Mouse (Mus musculus) monocyte, adult 5-6 weeks (primary cell): Measurements from ENCODE around the gene Akirin2. TPM values are rescaled to one million over a fixed set of nuclear protein-coding genes. Genes with fewer than 3 reads are reported as not detected.
"Not testable (repeated sequence)": the region's sequence is repeated elsewhere in the genome, so short reads cannot be mapped to it uniquely, and the experiment has no call there.

ENCODE experiments used
- ATAC-seq: fragments of 153-309, 156-312 bp; replicated peaks from 2 replicates; pipeline ENCODE4 v1.8.0; 2017; ENCODE audit warnings: mild to moderate bottlenecking; ENCODE audit not compliant: low TSS enrichment, insufficient number of reproducible peaks, severe bottlenecking, poor library complexity, low FRiP score
- total RNA-seq: library from RNA; stranded (forward); fragments of 200-1000, 200-491, 200-594 nt; gene quantifications from 3 replicates; pipeline ENCODE4 v1.2.3, GENCODE M21; 2017

The Akirin2 gene
- 51.4 to 79.7 TPM (median 64.7 TPM) in 3 replicates for total RNA-seq

- no peak for ATAC-seq
Measured at GRCm38 (mm10) chr4:34550748-34551097, at the start of gene Akirin2. Akirin2 (plus strand) TSS chr4:34550937.

- peak; percentile 68 for ATAC-seq
Measured at GRCm38 (mm10) chr4:34510305-34510704, 40.4 kb upstream of the Akirin2 start.

DNA sequence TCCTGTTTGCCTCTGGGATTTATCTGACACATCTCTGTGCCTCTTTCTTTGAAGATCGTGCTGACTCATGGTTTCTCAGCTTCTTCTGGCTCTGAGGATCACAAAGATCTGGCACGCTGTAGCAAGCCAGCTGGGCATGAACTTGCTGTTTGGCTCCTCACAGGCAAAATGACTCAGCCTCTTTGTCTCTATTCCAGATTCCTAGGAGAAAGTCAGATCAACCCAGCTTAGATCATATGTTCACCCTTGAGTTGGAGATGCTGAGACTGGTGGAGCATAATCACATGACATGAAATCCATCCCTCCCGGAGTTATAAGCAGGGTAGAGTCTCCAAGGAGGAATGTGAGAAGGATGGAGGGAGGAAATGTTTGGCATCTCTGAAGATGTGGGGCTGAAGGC, 27.9 kb upstream of the Akirin2 start:
- no peak for ATAC-seq

DNA sequence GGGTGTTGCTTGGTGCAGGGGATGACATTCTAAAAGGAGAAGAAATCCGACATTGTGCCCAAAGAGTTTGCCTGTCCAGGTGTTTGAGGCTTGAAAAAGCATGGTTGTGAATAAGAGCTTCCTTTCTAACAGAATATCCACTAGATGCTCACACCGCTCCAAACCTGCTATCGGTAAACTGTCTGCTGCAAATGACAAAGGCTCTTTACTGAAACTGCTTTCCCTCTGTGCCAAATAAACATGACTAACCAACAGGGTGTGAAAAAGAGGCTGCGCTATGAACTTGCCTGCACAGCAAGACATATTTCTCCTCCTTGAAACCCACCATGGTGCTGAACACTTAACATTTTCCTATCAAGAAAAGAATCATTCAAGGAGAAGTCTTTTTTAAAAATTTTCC, 27.2 kb upstream of the Akirin2 start:
- no peak for ATAC-seq

DNA sequence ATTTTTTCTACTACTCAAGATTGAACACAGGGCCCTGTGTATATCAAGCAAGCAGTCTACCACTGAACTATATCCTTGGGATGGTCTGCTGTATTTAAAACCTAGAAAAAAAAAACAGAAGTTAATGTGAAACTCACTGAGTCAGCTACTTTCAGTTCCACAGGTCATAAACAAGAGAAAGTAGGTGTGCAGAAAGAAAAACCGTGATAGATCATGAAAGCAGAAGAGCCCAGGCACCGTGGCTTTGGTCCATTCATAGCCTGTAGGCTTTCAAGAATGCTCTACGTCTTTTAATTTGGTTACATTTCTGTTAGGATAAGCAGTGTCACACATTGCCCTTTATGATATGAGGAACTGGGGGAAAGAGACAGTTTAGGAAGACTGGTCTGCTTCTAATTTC, 24.0 kb upstream of the Akirin2 start:
- peak; percentile 50; the same call in 1 of the 2 replicates for ATAC-seq

GRCm38 (mm10) chr4:34528430-34529100, 22.2 kb upstream of the Akirin2 start:
- no peak for ATAC-seq

DNA sequence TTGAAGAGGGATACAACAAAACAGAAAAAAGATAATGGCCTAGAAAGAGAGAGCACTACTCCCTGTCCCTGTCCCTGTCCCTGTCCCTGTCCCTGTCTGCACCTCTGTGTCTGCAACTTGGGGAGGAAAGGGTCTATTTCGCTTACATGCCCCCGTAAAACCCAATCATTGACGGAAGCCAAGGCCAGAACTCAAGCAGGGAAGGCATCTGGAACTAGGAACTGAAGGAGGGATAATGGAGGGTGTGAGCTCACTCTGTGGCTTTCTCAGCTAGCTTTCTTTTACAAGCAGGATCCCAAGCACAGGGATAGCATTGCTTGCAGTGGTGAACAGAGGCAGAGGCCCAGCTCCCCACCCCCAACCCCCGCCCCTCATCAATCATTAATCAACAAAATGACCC, 21.4 kb upstream of the Akirin2 start:
- ATAC-seq, result no peak

GRCm38 (mm10) chr4:34529941-34530340, 20.8 kb upstream of the Akirin2 start:
- ATAC-seq, result no peak

DNA sequence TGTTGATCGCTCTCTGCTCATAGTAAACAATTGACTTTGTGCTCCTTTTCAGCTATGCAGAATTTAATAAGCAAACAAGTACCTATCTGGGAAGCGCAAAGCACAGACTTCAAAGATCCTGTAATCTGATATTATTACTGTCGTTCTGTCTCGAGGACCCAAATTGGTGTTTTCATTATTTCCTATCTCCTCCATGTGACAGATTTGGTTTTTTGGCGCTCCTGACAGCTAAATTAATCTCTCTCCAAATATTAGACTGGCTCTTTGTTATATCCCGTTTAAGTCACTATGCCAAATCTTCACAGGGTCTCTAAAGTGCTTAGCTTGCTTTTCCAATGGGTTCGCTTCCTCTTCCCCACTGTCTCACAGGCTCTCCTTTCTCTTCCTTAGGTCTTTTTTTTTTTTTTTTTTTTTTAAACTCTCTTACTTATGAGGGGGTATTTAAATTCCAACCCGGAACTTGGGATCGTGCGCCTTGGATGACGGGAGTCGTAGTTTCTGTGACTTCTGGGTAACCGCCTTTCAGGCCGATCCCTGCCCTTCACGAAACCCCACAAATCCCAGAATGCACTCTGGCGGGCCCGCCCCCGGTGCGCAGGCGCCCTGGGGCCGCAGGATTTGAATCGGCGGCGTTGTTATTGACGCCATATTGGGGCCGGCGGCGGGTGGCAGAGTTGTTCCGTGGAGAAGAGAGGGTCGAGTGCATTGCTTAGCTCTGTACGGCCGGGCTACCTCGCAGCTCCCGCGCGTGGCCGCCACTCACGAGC, 573 bp upstream of the Akirin2 start:
- ATAC-seq, result peak; percentile 97

DNA sequence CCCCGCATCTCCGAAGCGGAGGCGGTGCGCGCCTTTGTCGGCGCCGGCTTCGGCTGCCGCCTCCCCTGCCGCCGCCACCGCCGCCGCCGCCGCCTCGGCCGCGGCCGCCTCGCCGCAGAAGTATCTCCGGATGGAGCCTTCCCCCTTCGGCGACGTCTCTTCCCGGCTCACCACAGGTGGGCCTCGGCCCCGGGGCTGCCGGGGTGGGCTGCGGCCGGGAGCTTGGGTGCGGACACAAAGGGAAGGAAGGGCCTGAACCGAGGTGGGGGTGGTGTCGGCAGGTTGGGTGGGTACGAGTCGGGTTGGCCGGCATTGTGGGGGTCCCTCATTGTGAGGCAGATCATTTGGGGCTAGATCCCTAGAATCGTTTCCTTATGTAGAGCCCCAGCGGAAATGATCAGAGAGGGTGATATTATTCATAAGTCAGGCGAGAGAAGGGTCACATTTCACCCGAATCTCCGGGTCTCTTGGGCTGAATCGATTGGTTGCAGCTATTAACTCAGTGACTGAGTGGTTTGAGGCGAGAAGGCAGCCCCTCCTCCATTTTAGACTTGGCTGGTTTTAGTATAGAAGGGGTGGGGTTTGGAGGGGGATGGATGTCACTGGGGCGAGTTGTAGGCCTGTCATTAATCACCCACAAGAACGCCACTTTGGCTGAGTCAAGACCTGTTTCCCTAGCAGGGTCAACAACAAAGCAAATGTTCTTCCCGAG, 517 bp downstream of the Akirin2 start:
- ATAC-seq, result peak; percentile 33

DNA sequence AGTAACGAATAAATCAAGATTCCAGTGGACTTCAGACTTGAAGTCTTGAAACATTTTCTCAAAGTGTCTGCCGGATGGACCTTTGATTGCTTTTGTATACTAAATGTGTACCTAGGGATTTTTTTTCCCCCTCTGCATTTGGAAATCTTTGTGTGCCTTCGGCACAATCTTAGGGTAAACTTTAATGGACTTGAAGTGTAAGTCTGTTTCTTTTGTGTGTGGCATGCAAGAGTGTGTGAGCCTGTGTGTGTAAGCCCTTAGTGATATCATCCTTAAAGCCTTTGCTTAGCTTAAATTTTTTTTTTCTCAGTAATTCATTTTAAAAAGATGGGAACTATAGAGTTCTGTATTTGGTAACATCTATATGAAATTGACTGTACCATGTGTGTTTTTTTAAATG, 1.2 kb downstream of the Akirin2 start:
- ATAC-seq, result no peak

DNA sequence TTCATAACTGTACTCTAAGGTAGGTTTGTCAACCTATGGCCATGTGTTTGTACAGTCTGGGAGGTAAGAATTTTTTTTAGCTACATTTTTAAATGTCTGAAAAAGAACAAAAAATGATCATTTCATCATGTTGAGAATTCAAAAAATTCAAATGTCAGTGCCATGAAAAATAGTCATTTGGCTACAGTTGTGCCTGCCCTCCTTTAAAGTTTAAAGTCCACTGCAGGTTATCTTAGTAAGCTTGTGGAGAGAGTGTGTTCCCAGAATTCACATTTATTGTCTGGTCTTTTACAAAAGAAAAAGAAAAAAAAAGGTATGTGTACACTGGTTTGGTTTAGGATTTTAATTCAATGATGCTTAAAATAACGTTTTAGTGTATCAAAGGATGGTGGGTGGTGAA, 3.9 kb downstream of the Akirin2 start:
- ATAC-seq, result no peak

GRCm38 (mm10) chr4:34555604-34556003, 4.9 kb downstream of the Akirin2 start:
- ATAC-seq, result no peak

DNA sequence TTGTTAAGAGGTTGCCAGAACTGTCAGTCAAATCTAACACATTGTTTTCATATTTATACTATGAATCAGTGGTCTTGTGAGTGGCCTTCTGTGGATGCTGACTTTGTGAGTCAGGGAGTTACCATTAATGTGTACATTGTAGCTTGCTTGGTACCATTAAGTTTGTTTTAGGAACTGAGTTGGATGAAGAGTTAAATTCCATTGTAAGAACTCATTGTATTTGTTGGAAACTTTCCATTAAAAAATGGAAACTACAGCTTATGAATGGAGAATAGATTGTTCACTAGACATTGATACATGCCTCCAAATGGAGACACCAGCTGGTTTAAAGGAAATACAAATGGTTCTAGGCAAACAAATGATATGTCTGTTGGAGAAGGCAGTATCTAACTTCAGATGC, 5.4 kb downstream of the Akirin2 start:
- no peak for ATAC-seq

- peak; percentile 90 for ATAC-seq
Measured at GRCm38 (mm10) chr4:34560971-34561370, 10.2 kb downstream of the Akirin2 start.

DNA sequence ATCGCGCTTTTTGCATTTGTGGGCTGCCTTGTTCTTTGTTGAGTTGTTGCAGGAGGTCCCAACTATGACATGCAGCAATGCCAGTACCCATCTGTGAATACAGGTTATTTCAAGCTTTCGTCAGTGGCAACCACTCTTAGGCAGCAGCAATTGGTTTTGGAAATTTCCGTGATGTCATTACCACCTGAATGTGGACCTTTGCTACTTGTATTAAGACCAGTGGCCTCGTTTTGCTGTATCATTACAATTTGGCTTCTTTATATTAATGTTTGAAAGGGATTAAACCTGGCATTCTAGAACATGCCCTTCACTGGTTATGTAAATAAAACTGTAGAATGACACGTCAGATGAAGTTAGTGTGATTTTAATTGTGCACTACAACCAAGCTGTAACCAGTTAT, 15.5 kb downstream of the Akirin2 start:
- no peak for ATAC-seq

- no peak for ATAC-seq
Measured at GRCm38 (mm10) chr4:34572876-34573275, 22.1 kb downstream of the Akirin2 start.

DNA sequence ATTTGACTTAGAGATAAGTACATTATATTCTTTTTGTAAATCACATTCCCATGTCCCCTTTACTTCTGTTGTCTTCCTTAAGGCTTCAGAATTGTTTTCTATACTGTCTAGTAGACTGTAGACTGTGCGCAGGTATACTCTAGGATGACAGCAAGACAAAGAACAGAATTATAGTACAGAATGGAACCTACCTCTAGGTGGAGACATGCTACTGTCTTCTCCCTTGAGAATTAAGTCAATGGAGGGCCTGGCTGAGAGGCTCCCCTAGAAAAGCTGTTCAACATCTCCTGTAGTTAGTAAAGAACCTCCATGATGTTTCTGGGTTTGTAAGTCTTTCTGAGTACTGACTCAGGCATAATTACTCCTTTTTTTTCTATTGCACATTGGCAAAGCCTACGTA, 26.3 kb downstream of the Akirin2 start:
- no peak for ATAC-seq

- ATAC-seq, result no peak
Measured at GRCm38 (mm10) chr4:34579215-34579614, 28.5 kb downstream of the Akirin2 start.

DNA sequence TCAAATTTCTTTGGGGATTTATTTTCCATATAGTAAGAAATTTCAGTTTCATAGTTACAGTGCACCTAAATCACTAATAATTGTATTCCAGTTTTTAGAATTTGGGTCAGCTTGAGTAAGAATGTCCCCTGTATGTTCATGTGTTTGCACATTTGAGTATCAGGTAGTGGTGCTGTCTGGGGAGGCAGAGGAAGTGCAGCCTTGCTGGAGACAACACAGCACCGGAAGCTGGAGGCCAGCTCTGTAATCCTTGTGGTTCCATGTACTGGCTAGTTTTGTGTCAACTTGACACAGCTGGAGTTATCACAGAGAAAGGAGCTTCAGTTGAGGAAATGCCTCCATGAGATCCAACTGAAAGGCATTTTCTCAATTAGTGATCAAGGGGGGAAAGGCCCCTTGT, 30.8 kb downstream of the Akirin2 start:
- not testable (repeated sequence) for ATAC-seq
